Mouse (Mus musculus): Measurements from ENCODE around the gene Zkscan7. TPM values are rescaled to one million over a fixed set of nuclear protein-coding genes. Genes with fewer than 3 reads are reported as not detected.

Zkscan7 gene
- 1.6 and 1.9 TPM in 2 replicates for polyA plus RNA-seq (2012; rRNA removed)

- peak within 1 kb of the TSS; percentile 84; the same call in 1 of the 2 replicates for H3K4me3 ChIP-seq (ENCODE audit: extremely low read depth, insufficient read depth, insufficient read length)
- no peak for DNase-seq (ENCODE audit: low read depth in 1 of 2, low spot score in 2 of 2)
- H3K27me3 ChIP-seq (ENCODE audit: control insufficient read depth, insufficient read depth, low read length): no peaks in the 10 kb centered on the region; the same call in 1 of the 2 replicates
- H3K27ac ChIP-seq (ENCODE audit: insufficient read depth, low read length): no peak within 1 kb of the TSS
- TF ChIP-seq CTCF (IDR thresholded peaks at IDR 0.05; ENCODE audit: extremely low read depth, insufficient read depth, insufficient read length, insufficient replicate concordance) (no peak), POLR2A (IDR thresholded peaks at IDR 0.05; ENCODE audit: low read depth, low read length) (no peak)
- H3K4me1 ChIP-seq (ENCODE audit: control insufficient read depth, insufficient read depth, insufficient read length): no peaks in the 10 kb centered on the region; the same call in 1 of the 2 replicates
- H3K36me3 ChIP-seq (ENCODE audit: control insufficient read depth, insufficient read depth, low read length): no peaks in the 10 kb centered on the region
- 85% methylated on average over 3 of the region's 3 CpGs for WGBS
Measured at GRCm38 (mm10) chr9:122885385-122885784, at the start of gene Zkscan7. TSS of gene Zkscan7 (plus strand) at chr9:122885685.

GRCm38 (mm10) chr9:122836126-122836525 lies 49.4 kb upstream of the Zkscan7 start:
- H3K4me1 ChIP-seq (ENCODE audit: control insufficient read depth, insufficient read depth, insufficient read length): no peaks in the 10 kb centered on the region
- no peak for TF ChIP-seq POLR2A (IDR thresholded peaks at IDR 0.05; ENCODE audit: low read depth, low read length)
- no peak for TF ChIP-seq CTCF (IDR thresholded peaks at IDR 0.05; ENCODE audit: extremely low read depth, insufficient read depth, insufficient read length, insufficient replicate concordance)
- no peak overlapping the region for H3K27ac ChIP-seq (ENCODE audit: insufficient read depth, low read length)
- WGBS: 85% methylated on average over 9 of the region's 9 CpGs
- H3K36me3 ChIP-seq (ENCODE audit: control insufficient read depth, insufficient read depth, low read length): peaks cover 15% of the 10 kb centered on the region; the same call in 1 of the 2 replicates
- DNase-seq (ENCODE audit: low read depth in 1 of 2, low spot score in 2 of 2): no peak
- H3K27me3 ChIP-seq (ENCODE audit: control insufficient read depth, insufficient read depth, low read length): no peaks in the 10 kb centered on the region
- H3K4me3 ChIP-seq (ENCODE audit: extremely low read depth, insufficient read depth, insufficient read length): no peak overlapping the region

- Histone ChIP-seq H3K4me3 (ENCODE audit: extremely low read depth, insufficient read depth, insufficient read length) (no peak overlapping the region), H3K36me3 (ENCODE audit: control insufficient read depth, insufficient read depth, low read length) (peaks cover 15% of the 10 kb centered on the region; the same call in 1 of the 2 replicates), H3K27ac (ENCODE audit: insufficient read depth, low read length) (no peak overlapping the region), H3K4me1 (ENCODE audit: control insufficient read depth, insufficient read depth, insufficient read length) (no peaks in the 10 kb centered on the region), H3K27me3 (ENCODE audit: control insufficient read depth, insufficient read depth, low read length) (no peaks in the 10 kb centered on the region)
- no peak for TF ChIP-seq CTCF (IDR thresholded peaks at IDR 0.05; ENCODE audit: extremely low read depth, insufficient read depth, insufficient read length, insufficient replicate concordance)
- TF ChIP-seq POLR2A (IDR thresholded peaks at IDR 0.05; ENCODE audit: low read depth, low read length): no peak
- 86% methylated on average over 6 of the region's 6 CpGs for WGBS
- no peak for DNase-seq (ENCODE audit: low read depth in 1 of 2, low spot score in 2 of 2)
Measured at GRCm38 (mm10) chr9:122836790-122837189, 48.7 kb upstream of the Zkscan7 start.

GRCm38 (mm10) chr9:122837216-122837615 lies 48.3 kb upstream of the Zkscan7 start:
- WGBS: 93% methylated on average over 4 of the region's 4 CpGs
- TF ChIP-seq CTCF (IDR thresholded peaks at IDR 0.05; ENCODE audit: extremely low read depth, insufficient read depth, insufficient read length, insufficient replicate concordance): no peak
- no peak for TF ChIP-seq POLR2A (IDR thresholded peaks at IDR 0.05; ENCODE audit: low read depth, low read length)
- no peaks in the 10 kb centered on the region for H3K4me1 ChIP-seq (ENCODE audit: control insufficient read depth, insufficient read depth, insufficient read length)

GRCm38 (mm10) chr9:122837680-122838079 lies 47.8 kb upstream of the Zkscan7 start:
- 61% methylated on average over 16 of the region's 16 CpGs for WGBS

More at GRCm38 (mm10) chr9:122837216-122837615, 48.3 kb upstream of the Zkscan7 start:
- Histone ChIP-seq H3K36me3 (ENCODE audit: control insufficient read depth, insufficient read depth, low read length) (peaks cover 15% of the 10 kb centered on the region; the same call in 1 of the 2 replicates), H3K4me3 (ENCODE audit: extremely low read depth, insufficient read depth, insufficient read length) (no peak overlapping the region), H3K27ac (ENCODE audit: insufficient read depth, low read length) (no peak overlapping the region), H3K27me3 (ENCODE audit: control insufficient read depth, insufficient read depth, low read length) (no peaks in the 10 kb centered on the region)
- DNase-seq (ENCODE audit: low read depth in 1 of 2, low spot score in 2 of 2): no peak

GRCm38 (mm10) chr9:122843760-122844159 lies 41.7 kb upstream of the Zkscan7 start, which contains the start of gene Gm35549:
TSS of gene Gm35549 (minus strand) at chr9:122844035.
- WGBS: 87% methylated on average over 3 of the region's 3 CpGs
- Histone ChIP-seq H3K27ac (ENCODE audit: insufficient read depth, low read length) (no peak within 1 kb of the TSS), H3K4me3 (ENCODE audit: extremely low read depth, insufficient read depth, insufficient read length) (no peak within 1 kb of the TSS), H3K27me3 (ENCODE audit: control insufficient read depth, insufficient read depth, low read length) (no peaks in the 10 kb centered on the region), H3K36me3 (ENCODE audit: control insufficient read depth, insufficient read depth, low read length) (no peaks in the 10 kb centered on the region), H3K4me1 (ENCODE audit: control insufficient read depth, insufficient read depth, insufficient read length) (no peaks in the 10 kb centered on the region)
- no peak for TF ChIP-seq CTCF (IDR thresholded peaks at IDR 0.05; ENCODE audit: extremely low read depth, insufficient read depth, insufficient read length, insufficient replicate concordance)
- no peak for TF ChIP-seq POLR2A (IDR thresholded peaks at IDR 0.05; ENCODE audit: low read depth, low read length)
- no peak for DNase-seq (ENCODE audit: low read depth in 1 of 2, low spot score in 2 of 2)

More at GRCm38 (mm10) chr9:122837680-122838079, 47.8 kb upstream of the Zkscan7 start:
- Histone ChIP-seq H3K27ac (ENCODE audit: insufficient read depth, low read length) (no peak overlapping the region), H3K4me1 (ENCODE audit: control insufficient read depth, insufficient read depth, insufficient read length) (no peaks in the 10 kb centered on the region), H3K4me3 (ENCODE audit: extremely low read depth, insufficient read depth, insufficient read length) (no peak overlapping the region), H3K27me3 (ENCODE audit: control insufficient read depth, insufficient read depth, low read length) (no peaks in the 10 kb centered on the region), H3K36me3 (ENCODE audit: control insufficient read depth, insufficient read depth, low read length) (peaks cover 15% of the 10 kb centered on the region; the same call in 1 of the 2 replicates)
- TF ChIP-seq POLR2A (IDR thresholded peaks at IDR 0.05; ENCODE audit: low read depth, low read length) (no peak), CTCF (IDR thresholded peaks at IDR 0.05; ENCODE audit: extremely low read depth, insufficient read depth, insufficient read length, insufficient replicate concordance) (no peak)
- no peak for DNase-seq (ENCODE audit: low read depth in 1 of 2, low spot score in 2 of 2)

GRCm38 (mm10) chr9:122845621-122846020 lies 39.9 kb upstream of the Zkscan7 start:
- H3K4me3 ChIP-seq (ENCODE audit: extremely low read depth, insufficient read depth, insufficient read length): no peak overlapping the region
- no peaks in the 10 kb centered on the region for H3K4me1 ChIP-seq (ENCODE audit: control insufficient read depth, insufficient read depth, insufficient read length)
- no peak overlapping the region for H3K27ac ChIP-seq (ENCODE audit: insufficient read depth, low read length)
- no peak for DNase-seq (ENCODE audit: low read depth in 1 of 2, low spot score in 2 of 2)
- H3K27me3 ChIP-seq (ENCODE audit: control insufficient read depth, insufficient read depth, low read length): no peaks in the 10 kb centered on the region
- WGBS: 81% methylated on average over 3 of the region's 3 CpGs
- H3K36me3 ChIP-seq (ENCODE audit: control insufficient read depth, insufficient read depth, low read length): peaks cover 1% of the 10 kb centered on the region; the same call in 1 of the 2 replicates
- TF ChIP-seq CTCF (IDR thresholded peaks at IDR 0.05; ENCODE audit: extremely low read depth, insufficient read depth, insufficient read length, insufficient replicate concordance) (no peak), POLR2A (IDR thresholded peaks at IDR 0.05; ENCODE audit: low read depth, low read length) (no peak)

Measured in spleen, adult 2 months (tissue).